Mouse (Mus musculus): ENCODE measurements at regions not wholly inside any gene's neighbourhood (a gene's known extent, or its start where the extent isn't known, plus 50 kb on each side); places are given as distances from the start of the nearest gene placed in this dataset.

DNA sequence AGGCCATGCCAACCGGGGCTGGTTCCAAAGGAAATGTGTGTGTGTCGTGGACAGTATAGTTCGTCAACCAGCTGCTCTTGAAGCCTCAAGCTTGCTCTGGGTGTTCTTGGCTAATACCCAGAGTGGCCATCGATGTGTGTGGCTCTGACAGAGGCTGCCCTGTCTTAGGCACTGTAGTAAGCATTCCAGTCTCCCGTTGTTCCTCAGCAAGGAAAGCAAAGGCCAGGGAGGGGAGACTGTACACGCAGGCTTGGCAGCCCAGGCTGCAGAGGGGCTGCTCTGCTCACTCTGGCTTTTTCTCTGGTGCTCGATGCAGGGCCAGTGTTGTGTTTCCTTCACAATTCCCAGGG is 106.1 kb upstream of the Unc5b start:
- DNase-seq (ENCODE audit: low read depth, low spot score), result no peak

DNA sequence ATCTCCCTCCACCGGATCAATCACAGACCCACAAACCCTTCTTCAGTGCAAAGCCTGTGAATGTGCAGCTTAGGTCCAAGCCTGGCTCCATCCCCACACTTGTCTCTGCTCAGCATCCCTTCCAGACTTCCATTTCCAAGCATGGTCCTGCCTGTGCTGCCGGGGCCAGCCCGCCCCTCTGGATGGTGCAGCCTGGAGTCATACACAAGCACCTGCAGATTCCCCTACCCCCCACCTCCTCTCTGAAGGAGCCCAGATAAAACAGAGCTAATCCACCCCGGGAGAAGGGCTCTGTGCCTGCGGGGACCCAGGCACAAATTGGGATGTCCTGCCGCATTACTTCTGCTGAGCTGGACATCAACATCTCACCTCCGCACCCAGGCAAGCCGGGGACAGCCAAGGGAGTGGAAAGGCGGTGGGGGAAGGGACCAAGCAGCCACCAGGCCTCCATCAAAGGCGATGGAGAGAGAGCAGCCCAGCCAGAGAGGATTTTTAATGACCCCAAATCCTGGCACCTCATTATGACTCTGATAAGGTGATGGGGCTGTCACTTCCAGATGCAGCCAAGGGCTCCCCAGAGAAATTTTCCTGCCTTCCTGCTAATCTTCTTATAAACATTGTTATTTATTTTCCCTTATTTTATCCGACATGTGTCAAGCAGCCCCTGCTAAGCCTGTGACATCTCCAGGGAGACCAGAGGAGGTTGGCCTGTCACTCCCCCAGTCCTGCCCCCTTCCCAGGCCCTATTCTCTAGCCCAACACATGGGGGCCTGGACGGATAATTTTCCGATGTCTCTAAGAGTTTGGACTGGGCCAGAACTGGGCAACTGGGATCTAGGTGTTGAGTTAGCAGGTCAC is 105.5 kb upstream of the Unc5b start:
- no peak for DNase-seq (ENCODE audit: low read depth, low spot score)

DNA sequence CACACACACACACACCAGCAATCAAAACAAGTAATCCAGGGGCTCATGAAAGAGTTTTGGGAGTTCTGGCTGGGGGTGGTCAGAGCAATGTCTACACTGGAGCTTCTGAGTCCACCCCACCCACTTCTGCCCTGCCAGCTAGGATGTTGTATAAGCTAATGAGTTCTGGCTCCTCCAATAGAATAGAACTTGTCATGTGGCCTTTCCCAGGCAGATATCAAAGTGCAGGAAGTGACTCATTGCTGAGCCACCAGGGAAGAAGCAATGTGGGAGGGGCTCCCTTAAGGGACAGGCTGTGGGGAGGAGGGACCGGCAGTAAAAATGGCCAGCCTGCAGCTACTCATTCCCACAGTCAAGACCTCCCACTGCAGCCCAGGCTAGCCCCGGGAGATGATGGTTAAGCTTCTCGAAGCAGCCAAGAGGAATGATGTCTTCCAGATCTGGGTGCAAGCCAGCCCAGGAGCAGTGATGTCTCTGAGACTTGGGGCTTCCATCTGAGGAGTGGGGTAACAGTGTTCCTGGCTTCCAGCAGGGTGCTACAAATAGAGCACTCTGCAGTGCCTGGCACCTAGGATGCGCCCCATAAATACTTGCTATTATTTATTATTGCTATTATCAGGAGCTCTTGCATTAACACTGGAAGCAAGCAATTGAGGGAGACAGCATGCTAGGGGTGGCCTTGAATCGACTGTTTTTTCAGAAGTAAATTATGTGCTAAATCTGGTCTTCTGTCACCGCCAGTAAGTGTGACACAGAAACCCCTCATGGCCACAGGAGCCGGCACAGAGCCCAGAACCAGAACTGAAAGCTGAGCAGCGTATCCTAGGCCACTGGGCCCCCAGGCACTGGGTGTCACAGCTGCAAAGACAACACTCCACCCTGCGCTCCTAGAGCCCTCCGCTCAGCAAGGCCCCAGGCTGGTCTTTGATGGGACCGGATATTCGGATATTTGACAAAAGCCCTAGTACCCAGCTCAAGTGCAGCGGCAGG is 103.2 kb upstream of the Unc5b start:
- DNase-seq (ENCODE audit: low read depth, low spot score), result peak; percentile 70

DNA sequence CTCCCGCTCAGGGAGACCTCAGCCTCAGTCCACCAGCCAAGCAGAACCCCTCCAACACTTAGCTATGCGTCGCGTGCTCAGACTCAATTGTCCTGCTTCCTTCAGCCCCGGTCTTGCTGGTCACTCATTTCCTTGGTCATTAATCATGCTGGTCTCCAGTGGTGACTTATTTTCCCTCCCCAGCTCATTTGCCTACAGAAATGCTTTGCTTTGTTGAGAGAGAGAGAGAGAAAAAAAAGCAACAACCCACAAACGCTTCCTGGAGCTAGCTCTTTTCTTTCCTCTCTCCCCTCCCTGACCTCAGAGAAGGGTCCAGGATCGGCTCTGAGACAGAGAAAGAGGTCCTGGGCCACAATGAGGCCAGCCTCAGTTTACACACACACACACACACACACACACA is 102.5 kb upstream of the Unc5b start:
- DNase-seq (ENCODE audit: low read depth, low spot score), result no peak

DNA sequence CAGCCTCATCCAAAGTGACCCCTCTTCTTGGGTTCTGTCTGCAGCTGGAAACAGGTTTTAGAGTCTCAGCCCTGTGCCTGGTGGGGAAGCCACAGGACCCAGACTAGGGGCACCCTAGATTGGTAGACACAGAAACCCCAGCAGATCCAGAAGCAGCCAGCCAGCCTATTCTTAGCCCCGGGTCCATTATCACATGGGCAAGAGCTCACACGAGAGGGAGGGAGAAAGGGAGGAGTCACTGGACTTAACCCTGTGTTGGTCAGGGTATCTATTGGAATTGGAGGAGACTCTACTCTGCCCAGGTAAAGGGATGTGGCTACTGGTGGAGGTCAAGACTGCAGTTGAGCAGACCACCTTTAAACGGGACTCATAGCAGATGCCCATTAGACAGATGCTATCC is 101.5 kb upstream of the Unc5b start:
- no peak for DNase-seq (ENCODE audit: low read depth, low spot score)

DNA sequence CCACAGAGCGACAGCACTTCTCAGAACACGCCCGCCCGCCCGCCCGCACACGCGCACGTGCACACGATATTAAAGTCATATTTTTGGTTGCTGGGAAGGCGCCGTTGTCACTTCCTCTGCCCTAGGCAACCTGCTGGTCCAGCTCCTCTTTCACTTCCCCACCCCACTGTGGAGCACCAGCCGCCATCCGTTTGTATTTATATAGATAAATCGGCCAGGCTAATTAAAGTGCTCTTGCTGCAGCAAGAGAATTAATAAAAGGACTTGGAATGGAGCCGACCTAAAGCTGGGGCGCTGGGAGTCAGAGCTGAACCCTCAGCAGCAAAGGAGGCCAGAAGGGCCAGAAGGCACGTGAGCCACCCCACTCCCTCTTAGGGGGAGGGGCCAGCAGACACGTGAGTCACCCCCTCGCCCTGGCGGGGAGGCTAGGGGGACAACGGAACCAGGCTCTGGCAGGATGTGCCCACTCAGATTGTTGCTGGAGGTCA is 100.6 kb upstream of the Unc5b start:
- peak; percentile 13 for DNase-seq (ENCODE audit: low read depth, low spot score)

DNA sequence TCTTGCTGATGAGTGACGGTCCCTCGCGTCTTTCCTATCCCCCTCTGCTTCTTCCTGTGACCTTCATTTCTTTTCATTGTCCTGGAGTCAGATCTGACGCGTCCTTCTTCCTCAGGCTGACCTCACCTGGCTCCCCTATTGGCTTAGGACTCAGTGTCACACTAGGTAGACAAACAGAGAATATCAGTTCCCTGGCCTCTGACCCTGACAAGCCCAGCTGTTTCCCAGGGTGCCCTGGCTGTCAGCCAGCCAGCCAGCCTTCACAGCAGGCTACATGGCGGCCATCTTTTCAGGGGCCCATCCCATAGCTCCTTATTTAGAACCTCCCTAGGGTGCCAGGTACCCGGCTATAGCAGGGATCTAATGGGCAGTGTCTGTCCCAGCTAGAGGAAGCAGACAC is 97.3 kb upstream of the Unc5b start:
- DNase-seq (ENCODE audit: low read depth, low spot score), result no peak

DNA sequence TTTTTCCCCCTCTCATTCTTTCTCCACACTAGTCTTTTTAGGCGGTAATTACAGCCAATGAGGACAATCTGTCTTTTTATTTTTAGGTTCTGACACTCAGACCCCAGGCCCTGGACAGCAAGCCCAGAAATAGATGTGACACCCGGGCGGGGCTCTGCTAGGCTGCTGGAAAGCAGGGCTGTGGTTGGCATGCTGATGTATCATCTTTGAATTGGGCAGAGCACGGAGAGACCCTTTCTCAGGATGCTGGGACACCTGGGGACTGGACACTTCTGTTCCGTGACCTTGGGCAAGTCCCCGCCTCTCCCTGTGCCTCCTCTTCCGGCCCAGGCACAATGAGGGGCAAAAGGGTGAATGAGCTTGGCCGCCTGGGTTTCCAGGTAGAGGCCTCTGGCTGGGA is 96.8 kb upstream of the Unc5b start:
- DNase-seq (ENCODE audit: low read depth, low spot score), result no peak

DNA sequence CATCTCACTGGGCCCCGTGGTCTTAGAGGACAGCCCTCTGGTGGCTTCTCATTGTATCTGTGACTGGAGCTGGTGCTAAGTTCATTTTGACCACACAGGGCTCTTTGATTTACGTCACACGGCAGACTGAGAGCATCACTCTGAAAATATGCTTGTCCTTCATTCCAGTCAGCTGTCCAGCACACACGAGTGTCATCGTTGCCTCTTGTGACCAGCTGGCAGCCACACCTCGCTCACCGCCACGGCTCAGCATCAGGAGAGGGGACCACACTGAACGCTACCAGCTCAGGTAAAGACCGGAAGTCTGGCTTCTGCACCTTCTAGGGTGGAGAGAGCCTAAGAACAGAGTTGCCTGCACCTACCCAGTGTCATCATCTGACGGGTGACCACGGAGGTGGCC is 95.3 kb upstream of the Unc5b start:
- DNase-seq (ENCODE audit: low read depth, low spot score), result no peak

DNA sequence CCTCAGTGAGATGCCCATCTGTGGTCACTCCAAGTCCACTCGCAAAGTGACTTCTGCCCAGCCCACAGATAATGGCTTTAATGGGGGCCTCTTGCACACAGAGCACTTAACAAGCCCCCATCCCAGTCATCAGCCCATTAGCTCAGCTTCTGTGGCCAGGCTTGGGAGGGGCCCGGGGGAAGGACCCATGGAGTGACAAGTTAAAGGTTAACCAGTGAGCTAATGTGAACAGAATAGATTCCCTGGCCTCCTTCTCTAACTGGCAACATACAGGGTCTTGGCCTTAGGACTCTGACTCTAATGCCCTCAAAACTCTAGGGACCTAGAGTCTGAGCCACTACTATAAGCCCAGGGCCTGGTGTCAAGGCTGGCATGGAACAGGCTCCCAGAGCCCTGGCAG is 94.3 kb upstream of the Unc5b start:
- DNase-seq (ENCODE audit: low read depth, low spot score), result no peak

DNA sequence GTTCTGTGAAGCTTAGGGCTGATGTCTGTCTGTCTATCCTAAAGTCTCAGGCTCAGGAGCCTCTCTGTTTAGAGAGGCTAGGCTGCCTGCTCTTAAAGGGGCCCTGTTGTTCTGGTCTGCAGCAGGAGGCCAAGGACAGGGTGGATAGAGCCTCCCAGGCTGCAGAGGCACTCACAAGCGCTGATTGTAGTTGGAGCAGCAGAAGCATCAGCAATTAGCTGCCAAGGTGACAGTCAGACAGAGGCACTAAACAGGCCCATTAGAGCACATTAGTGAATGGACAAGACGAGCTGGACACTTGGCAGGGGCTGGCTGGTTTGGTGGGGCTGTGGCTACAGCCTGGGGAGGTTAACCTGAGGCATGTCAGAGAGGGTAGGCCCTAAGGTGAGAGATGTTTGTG is 93.8 kb upstream of the Unc5b start:
- no peak for DNase-seq (ENCODE audit: low read depth, low spot score)

DNA sequence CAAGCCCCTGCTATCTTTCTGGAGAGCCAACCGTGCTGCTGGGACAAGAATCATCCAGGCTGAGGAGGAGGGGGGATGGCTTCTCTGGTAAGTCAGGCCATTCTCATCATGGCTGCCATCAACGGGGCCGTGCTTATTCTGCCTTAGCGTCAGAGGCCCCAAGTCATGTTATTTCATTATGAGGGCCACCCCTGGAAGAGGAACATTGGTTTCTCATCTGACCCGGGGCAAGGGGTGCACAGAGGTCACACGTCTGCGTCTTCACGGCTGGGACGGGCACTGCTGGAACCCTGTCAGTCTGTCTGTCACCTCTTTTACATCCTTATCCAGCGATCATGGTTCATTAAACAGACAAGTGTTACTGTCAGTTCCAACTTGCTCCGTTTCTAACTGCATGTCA is 92.4 kb upstream of the Unc5b start:
- DNase-seq (ENCODE audit: low read depth, low spot score), result no peak

DNA sequence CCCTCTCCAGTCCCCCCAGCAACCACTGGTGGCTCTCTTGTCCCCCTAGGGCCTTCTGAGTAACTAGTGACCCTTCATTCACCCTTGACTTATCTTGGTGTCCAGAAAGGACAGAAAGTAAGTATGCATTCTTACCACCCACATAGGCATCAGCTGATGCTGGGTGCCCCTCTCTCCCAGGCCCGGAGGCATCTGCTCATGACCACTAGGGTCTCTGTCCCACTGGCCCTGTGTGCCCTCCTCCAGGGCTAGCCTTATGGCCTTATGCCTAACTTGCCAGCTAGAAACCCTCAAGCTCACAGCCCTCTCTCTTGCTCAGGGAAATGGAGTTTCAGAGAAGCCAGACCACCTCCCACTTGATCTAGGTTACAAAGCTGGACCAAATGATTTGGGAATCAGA is 89.2 kb upstream of the Unc5b start:
- no peak for DNase-seq (ENCODE audit: low read depth, low spot score)

DNA sequence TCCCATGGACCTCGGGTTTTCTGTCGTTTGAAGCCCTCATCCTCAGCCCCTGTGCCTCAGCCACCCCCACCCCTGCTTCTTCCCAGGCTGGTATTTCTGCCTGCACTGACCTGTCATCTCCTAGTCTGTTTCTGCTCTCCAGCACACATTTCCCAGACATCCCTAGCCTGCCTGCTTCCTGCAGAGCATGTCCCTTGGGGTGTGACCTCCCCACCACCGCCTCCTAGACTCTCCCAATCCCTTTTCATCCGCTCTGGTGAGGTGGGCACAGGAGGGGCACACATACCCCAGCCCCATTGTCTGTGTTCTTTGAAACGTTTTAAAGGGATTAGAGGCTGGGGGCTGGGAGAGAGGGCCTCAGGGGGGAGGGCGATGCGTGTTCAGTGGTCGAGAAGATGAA is 86.6 kb upstream of the Unc5b start:
- DNase-seq (ENCODE audit: low read depth, low spot score), result no peak

DNA sequence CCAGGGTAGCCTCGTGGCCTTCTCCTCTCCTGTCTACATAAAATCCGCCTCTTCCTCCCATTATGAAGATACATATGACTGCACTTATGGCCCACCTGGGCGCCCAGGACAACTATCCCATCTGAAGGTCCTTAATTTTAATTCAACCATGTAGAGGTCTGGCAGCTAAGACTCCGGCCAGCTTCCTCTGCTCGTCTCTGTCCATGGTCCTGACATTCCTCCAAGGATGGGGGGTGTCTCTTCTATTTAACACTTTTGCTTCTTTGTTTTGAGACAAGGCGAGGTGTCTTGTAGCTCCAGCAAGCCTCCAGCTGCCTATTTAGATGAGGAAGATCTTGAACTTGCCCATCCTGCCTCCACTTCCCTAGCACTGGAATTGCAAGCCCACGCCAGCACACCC is 83.0 kb upstream of the Unc5b start:
- DNase-seq (ENCODE audit: low read depth, low spot score), result peak; percentile 72

DNA sequence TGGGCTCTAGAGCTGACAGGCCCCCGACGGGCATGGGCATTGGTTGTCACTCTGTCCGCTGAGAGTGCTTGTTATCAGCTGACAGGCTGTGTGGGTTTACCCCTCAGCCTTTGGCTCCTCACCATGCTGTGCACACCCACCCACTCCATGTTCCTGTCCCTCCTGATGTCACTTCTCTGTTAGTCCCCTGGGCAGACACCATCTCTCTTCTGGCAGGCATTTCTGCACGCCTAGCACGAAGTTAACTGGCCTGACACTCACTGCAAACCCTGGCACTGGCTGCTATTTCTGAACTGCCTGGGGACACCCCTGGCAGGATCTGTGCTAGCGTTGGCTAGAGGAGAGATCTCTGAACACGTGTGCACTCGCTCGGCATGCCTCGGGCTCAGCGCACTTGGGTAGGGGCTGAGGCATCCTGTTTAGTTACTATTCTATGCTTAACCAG is 82.1 kb upstream of the Unc5b start:
- DNase-seq (ENCODE audit: low read depth, low spot score), result no peak

DNA sequence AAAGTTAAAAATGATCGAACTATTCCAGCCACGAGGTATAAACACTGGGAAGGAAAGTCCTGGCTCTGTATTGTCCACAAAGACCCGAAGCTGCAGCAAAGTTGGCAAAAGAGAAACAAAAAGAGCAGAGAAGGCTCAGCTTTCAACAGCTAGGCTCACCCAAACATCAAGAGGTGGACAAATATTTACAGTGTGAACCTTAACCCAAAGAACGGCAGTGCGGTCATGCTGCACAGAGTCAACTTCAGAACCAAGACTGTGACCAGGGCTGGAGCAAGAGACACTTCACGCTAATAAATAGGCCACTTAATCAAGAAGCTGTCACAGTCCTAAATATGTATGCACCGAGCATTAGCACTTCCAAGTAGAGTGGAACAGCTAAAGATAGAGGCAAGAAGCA is 73.0 kb upstream of the Unc5b start:
- no peak for DNase-seq (ENCODE audit: low read depth, low spot score)

DNA sequence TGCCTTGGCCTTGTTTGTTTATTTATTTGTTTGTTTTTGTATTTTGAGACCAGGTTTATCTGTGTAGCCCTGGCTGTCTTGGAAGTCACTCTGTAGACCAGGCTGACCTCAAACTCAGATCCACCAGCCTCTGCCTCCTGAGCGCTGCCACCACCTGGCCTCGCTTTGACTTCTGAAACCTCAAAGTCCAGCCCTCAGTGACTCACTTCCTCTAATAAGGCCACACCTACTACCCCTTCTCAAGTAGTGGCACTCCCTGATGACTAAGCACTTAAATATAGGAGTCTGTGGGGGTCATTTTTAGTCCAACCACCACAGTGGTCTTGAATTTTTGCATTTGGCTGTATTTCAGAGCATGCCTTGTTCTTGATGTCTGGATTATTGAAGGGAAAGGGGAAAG is 69.6 kb upstream of the Unc5b start:
- DNase-seq (ENCODE audit: low read depth, low spot score), result peak; percentile 71

DNA sequence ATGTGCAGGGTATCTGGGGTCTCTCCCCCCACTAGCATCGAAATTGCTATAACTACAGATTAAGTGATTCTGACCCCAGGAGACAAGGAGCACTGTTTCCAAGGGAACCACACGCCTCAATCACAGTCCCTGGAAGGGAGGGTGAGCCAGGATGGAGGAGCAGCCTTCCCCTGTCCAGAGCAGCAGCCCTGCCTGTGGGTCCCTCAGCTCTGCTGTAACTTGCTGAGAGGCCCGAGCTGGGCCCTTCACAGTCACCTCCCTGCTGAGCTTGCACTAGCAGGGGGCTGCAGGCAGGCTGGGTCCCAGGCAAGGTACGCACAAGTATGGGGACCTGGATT is 62.4 kb upstream of the Unc5b start:
- DNase-seq (ENCODE audit: low read depth, low spot score), result peak; percentile 13

DNA sequence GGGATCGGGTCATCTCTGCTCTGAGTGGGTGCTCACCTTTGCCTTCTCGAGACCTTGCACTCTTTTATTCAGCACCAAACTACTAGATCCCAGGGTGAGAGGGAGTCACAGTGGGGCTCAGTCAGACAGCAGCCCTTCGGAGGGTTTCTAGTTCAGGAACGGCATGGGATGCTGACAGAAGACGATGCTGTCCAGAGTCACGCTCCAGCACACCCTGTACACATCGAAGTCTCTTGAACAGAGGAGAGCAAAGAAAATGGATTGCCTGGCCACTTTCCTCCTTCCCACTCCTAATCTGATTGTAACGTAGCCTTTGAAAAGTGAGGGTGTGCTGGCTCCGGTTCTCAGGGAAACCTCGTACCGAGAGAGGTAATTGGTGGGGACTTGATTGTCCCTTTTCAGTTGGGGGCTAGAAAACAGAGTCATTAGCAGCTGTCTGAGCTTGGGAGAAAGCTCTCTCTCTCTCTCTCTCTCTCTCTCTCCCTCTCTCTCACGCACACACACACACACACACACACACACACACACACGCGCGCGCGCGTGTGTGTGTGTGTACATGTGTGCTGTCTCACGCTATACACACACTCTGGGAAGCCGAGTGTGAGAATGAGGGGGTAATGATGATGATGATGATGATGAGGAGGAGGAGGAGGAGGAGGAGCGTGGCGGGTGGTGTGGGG is 61.9 kb upstream of the Unc5b start:
- no peak for DNase-seq (ENCODE audit: low read depth, low spot score)

DNA sequence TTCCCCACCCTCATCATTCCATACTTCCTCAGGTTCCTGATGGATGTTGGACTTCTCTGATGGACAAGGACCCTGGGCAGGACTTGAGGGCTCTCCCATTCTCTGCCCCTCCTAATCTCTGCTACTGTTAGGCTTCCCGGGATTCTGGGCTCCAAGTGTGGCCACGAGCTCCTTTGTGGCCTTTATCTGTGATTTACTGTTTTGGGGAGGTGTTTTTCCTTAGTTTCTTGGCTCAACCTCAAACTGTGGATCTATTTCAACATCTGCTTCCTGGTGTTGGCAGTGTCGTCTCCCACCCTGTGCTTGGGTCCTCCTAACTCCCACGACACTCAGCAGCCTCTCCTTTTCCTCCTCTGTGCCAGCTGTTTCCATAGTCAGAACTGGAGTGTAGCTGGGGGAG is 61.3 kb upstream of the Unc5b start:
- DNase-seq (ENCODE audit: low read depth, low spot score), result no peak

DNA sequence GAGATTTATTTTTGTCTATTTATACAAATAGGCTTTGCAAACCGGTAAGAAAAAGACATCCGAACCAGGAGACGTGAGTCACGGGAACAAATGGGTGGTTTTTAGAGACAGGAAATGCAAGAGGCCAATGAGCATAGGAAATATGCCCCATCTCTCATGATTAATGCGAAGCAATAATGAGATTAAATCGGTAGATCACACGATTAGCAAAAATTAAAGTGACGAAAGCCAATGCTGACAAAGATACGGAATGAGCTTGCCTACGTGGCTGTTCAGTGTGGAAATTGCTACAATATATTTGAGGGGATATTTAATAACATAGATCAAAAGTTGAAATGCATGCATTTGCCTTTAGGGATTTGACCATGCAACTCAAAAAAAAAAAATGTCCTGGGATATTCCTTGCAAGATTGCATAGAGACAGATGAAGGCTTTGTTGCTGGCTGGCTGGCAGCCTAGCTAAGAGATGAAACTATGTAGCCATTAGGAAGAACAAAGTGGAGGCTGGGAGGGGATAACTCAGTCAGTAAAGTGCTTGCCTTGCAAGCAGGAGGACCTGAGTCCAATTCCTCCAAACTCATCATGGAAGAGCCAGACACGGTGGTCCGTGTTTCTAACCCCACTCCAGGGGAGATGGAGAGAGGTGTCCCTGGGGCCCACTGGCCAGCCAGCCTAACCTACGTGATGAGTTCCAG is 60.2 kb upstream of the Unc5b start:
- DNase-seq (ENCODE audit: low read depth, low spot score), result no peak

All from R1 (cell line).